Mouse (Mus musculus) kidney, adult 8-10 months (tissue): Measurements from ENCODE around the gene 2010111I01Rik.
A peak's percentile ranks its signal among the peaks of the same experiment; 100 is the strongest.

Experiments used
- DNase-seq, 2 experiments: peaks; one replicate each; pipeline ENCODE4 v3.0.0; 2022

2010111I01Rik gene

GRCm38 (mm10) chr13:63247631-63248030 is 282.9 kb downstream of the 2010111I01Rik start:
- no peak for DNase-seq

DNA sequence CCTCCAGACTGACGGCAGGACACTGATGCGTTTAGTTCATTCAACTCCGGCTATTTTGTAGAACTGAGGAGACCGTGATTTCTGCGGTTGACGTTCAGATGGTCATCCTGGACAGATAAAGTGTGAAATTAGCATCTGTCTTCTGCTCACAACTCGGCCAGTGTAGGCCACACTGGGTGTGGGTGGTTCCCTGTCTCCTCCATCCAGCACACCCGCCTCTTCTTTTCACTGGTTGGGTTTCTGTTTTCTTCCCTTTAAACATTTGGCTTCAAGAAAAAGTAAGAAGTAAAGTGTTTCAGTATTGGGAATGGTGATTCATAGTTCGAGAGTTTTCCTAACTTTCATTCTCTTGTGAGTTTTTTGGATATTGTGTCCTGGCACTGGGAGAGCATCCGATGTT is 283.6 kb downstream of the 2010111I01Rik start:
- no peak for DNase-seq

- DNase-seq: no peak
Observed at GRCm38 (mm10) chr13:63249171-63249570, 284.5 kb downstream of the 2010111I01Rik start.

DNA sequence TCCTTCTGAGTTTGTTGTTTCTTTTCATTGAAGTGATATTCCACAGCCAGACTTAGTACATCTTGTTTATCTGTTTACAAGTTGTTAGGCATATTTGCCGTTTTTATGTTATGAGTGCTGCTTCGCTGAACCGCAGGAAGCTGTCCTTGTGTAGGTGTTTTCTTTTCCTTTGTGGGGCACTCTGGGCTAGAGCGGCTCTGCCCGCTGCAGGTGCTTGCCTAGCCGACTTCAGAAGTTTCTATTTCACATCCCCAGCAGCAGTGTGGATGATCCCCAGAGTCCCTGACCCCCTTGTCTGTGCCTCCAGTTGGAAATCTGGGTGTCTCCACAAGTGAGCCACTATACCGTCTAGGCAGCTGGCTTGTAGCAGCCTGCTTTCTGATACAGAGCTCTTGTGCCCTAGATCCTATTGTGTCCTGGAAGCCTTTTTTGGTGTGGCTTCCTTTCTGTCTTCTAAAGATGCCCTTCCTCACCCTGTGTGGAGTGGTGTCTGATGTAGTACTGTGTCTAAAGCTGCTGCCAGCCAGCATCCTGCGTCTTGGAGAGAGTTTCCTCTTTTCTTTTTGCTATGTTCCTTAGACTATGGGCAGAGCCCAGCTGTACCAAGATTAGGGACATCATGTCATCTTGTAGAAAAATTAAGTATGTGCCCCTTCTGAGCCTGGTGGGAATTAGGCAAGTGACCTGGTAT is 285.2 kb downstream of the 2010111I01Rik start:
- DNase-seq: no peak

DNA sequence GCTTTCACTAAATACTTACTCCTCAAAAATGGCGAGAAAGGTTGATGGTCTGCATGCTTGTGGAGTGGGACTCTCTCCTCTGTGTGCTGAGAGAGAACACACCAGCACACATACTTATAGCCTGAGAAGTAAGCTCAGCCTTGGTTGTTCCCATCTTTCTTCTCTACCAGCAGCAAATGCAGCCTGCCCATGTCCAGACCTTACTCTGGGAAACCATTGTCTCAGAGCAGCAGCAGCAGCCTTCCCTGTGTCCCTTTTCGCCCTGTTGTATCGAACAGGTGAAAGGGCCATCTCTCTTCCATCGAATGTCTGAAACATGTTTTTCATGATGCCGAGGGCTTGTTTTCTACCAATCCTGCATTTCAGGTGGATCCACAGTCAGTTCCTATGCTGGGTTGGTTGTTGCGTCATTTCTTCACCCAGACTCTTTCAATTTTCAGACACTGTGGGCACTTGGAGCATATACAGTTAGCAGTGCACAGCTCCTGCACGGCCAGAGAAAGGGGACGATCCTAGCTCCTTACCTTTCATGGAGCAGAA is 285.8 kb downstream of the 2010111I01Rik start:
- no peak for DNase-seq

- no peak for DNase-seq
Observed at GRCm38 (mm10) chr13:63251118-63251889, 286.6 kb downstream of the 2010111I01Rik start.

DNA sequence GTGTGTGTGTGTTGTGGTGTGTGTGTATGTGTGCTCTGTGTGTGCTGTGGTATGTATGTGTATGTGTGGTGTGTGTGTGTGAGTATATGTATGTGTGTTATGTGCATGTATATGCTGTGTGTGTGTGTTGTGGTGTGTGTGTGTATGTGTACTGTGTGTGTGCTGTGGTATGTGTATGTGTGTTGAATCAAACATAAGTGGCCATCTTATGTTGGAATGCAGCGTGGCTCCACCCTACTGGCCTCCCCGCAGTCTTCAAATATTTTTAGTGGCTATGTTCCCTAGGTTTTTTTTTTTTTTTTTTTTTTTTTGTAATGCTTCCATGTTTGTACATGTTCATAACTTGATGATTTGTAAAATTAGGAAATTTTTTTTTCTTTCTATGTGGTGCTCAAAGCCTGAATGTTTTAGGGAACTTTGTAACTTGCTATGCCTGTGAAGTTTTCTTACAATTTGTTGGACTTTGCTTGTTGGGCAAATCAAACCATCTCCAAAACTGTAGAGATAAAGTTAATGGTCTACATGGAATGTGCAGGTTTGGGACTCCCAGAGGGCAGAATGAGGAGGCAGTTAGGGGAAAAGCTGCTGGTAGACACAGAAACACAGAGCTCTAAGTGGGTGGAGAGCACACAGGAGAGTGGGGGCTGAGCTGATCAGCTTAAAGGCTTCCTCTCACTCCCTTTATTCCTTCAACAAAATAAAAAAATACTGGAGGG is 287.8 kb downstream of the 2010111I01Rik start:
- no peak for DNase-seq

GRCm38 (mm10) chr13:63253147-63253546 is 288.5 kb downstream of the 2010111I01Rik start:
- DNase-seq: no peak

- DNase-seq: no peak
Observed at GRCm38 (mm10) chr13:63253886-63254636, 289.4 kb downstream of the 2010111I01Rik start.

GRCm38 (mm10) chr13:63255519-63256011 is 290.9 kb downstream of the 2010111I01Rik start:
- peak; percentile 57 to 70 for DNase-seq

DNA sequence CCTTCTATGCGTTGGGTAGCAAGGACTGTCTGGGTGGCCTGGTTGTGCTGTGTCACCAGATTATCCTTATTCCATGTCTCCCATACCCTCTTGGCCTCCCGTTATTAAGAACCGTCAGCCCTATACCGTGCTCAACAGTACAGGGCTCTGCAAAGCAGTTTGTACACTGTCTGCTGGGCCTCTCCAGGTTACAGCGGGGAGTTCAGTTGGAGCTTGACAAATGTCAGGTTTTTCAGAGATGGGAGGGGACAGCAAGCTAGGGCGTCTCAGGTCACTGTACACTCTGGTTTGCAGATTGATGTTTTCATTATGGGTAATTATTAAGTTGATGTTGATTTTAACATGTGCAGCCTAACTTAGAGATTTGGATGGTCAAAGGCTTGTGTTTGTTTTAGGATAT is 291.5 kb downstream of the 2010111I01Rik start:
- no peak for DNase-seq

DNA sequence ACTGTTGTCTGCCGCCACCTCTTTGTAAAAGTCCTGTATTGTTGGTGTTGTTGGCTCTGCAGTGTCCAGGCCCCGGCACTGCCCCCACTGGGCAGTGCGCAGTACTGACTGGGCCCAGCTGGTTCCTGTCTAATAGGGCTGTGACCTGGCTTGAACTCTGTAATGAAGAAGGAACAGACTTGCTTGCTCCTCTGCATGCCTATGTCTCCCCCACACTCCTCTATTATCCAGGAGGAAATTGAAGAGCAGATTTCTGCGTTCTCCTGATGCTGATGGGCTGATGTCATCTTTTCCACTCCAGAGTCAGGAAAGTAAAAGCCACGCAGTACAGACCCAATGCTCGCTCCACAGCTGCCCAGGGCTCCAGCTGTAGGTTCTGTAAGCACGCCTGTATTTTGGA is 292.1 kb downstream of the 2010111I01Rik start:
- peak; percentile 75 to 78 for DNase-seq

DNA sequence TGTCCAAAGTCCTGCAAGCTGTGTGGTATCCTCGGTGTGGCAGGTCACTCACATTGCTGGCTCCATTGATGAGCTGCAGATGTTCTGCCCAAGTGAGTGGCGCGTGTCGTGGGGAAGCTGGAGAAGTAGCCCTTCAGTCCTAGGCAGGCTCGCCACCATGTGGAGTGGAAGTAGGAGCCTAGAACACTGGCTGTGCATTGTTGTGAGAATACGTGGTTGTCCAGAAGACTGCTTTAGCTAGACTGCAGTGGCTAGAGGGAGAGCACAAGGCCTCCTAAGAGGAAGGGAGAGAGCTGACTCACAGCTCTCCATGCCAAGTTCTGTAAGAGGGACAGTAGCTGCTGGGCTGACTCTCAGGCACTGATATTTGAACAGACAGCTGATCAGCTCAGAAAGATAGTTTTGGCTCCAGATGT is 293.5 kb downstream of the 2010111I01Rik start:
- DNase-seq: no peak

DNA sequence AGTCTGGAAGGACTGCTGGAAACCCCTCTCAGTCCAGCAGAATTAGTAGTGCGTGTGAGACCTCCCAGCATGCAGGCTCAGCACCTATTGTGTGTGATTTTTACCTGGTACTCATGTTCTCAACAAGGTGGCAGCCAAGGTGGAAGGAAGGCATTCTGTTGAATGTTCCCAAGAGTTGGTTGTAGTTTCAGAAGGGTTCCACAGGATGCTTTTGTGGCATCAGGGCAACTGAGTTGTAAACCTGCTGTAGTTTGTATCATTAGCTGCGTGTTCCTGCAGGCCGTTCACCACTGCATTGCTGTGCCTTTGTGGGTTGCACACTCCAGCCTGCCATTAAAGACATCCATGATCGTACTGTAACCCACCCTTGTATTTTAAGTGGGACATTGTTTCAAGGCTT is 294.0 kb downstream of the 2010111I01Rik start:
- no peak for DNase-seq

DNA sequence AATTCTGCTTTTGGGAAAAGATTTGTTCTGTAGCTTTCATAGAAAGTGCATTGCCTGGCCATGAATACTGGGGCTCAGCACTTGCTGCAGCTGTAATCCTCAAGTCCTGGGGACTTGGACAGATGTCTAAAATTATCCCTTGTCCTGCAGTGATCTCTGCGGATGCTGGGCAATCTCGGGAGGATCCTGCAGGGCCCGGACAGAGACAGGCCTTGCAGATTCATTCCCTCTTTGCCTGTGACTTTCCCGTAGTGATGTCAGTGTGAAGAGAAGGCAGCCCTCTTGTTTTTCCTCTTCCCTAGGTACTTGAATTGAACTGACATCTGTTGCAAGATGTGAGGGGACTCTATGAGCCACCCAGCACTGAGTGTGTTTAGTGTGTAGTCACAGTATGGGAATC is 295.4 kb downstream of the 2010111I01Rik start:
- no peak for DNase-seq

- DNase-seq: peak in 1 of 2 experiments; percentile 57
Observed at GRCm38 (mm10) chr13:63260753-63261631, 296.3 kb downstream of the 2010111I01Rik start.

- no peak for DNase-seq
Observed at GRCm38 (mm10) chr13:63261676-63262075, 297.0 kb downstream of the 2010111I01Rik start.

GRCm38 (mm10) chr13:63262168-63262957 is 297.7 kb downstream of the 2010111I01Rik start:
- DNase-seq: no peak

- peak; percentile 51 to 70 for DNase-seq
Observed at GRCm38 (mm10) chr13:63268371-63268770, 303.7 kb downstream of the 2010111I01Rik start.

DNA sequence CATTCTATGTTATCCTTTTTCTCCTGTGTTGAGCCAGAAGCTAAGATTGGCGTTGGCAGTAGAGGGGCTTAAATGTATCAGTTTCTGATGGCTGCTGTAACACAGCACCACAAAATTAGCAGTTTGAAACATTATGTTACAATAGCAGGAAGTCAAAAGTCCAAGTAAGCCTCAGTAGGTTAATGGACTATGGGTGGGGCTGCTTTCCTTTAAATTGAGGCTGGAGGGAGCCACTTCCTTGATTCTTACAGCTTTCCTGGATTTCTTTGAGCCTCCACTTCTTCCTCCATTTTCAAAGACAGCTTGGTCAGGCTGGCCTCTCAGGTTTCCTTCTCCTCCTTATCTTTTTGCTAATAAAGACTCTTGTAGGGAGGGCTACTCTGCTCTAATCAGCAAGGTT is 304.1 kb downstream of the 2010111I01Rik start:
- no peak for DNase-seq
